Mouse (Mus musculus): ENCODE measurements around the gene Adgrf3. TPM values are rescaled to one million over a fixed set of nuclear protein-coding genes. Genes with fewer than 3 reads are reported as not detected.

Adgrf3 gene
- polyA plus RNA-seq, 1 experiment from 2014 or later: 0.11 TPM

DNA sequence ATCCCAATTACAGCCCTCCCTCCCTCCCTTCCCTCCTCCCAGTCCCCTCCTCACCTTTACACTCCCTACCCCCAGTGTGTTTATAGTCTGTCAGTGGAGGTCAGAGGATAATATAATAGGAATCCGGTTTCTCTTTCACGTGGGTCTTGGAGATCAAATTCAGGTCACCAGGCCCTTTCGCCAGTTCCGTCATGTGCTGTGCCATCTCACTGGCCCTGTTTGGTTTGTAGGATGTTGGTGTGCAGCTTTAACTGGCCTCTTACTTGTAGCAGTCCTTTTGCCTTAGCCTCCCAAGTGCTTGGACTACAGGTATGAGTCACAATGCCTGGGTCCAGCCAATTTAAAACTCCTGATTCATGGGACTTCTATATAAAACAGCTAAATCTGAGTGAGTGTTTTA lies 29.7 kb downstream of the Adgrf3 start:
- H3K9me3 ChIP-seq (ENCODE audit: low read depth, low read length): no peaks in the 10 kb centered on the region
- H3K36me3 ChIP-seq (ENCODE audit: insufficient read depth): peaks cover 90% of the 10 kb centered on the region
- H3K4me2 ChIP-seq: no peak overlapping the region
- H3K4me3 ChIP-seq (ENCODE audit: low read depth, low read length): no peak overlapping the region
- no peak for DNase-seq
- ATAC-seq (ENCODE audit: insufficient read depth): no peak
- no peaks in the 10 kb centered on the region for H3K4me1 ChIP-seq (ENCODE audit: insufficient read depth)
- H3K27ac ChIP-seq (ENCODE audit: low read depth): no peak overlapping the region
- TF ChIP-seq CTCF (IDR thresholded peaks at IDR 0.05; ENCODE audit: low read depth): no peak
- no peaks in the 10 kb centered on the region for H3K27me3 ChIP-seq (ENCODE audit: insufficient read depth, low read length)
- H3K9ac ChIP-seq: no peak overlapping the region
- WGBS: 42% methylated on average over 4 of the region's 4 CpGs

DNA sequence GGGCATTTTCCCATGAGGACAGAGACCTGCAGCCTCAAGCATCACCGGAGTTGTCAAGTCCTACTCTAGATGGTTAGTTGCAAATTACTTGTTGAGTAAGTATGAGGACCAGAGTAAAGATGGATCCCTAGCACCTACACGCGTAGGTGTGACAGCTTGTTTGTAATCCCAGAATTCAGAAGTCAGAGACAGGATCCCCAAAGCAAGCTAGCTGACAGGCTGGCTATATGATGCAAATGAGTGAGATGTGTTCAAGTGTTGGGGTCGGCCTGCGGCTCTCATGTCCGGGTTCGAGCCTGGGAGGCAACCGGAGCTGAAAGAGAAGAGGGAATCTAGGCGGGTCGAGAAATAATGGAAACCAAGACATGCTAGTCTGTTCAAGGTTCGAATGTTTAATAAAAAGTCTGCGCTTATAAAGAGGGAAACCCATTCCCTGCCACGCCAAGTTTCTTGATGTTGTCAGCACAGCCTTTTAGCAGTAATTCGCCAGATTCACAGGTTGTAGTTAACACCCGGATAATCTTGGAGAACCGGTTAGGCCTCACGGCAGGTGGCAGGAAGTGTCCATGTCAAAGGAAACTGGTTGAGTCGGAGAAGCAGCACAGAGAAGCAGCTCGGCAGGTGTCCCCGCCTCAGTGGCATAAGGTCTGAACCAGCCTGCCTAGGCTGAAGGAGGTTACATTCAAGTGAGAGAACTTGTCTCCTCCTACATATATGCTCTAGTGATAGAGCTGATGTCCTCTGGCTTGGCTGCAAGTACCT lies 32.4 kb downstream of the Adgrf3 start:
- WGBS: 41% methylated on average over 20 of the region's 20 CpGs
- Histone ChIP-seq H3K36me3 (ENCODE audit: insufficient read depth) (peaks cover 88% of the 10 kb centered on the region), H3K27me3 (ENCODE audit: insufficient read depth, low read length) (no peaks in the 10 kb centered on the region), H3K4me3 (ENCODE audit: low read depth, low read length) (no peak overlapping the region), H3K4me1 (ENCODE audit: insufficient read depth) (no peaks in the 10 kb centered on the region), H3K27ac (ENCODE audit: low read depth) (no peak overlapping the region), H3K4me2 (no peak overlapping the region), H3K9me3 (ENCODE audit: low read depth, low read length) (no peaks in the 10 kb centered on the region), H3K9ac (no peak overlapping the region)
- DNase-seq: peak; percentile 35
- TF ChIP-seq CTCF (IDR thresholded peaks at IDR 0.05; ENCODE audit: low read depth): no peak
- no peak for ATAC-seq (ENCODE audit: insufficient read depth)

DNA sequence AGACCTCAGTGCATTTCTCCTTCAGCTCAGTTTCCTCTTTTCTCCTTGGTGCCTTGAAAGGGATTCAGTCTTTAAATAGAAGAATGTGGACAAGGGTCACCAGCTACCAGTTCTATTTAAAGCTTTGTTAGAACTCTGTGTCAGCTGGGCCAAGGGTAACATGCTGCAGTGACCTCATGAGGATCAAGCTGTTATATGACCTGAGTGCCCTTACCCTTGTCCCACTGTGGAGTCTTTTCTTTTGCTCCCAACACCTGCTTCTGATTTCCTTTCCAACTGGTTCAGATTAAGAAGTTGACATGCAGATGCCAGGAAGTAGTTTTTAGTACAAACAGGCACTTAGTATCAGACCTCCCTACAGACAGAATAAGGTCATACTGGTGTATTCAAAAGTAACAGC lies 33.4 kb downstream of the Adgrf3 start:
- no peak for ATAC-seq (ENCODE audit: insufficient read depth)
- Histone ChIP-seq H3K36me3 (ENCODE audit: insufficient read depth) (peaks cover 85% of the 10 kb centered on the region), H3K27ac (ENCODE audit: low read depth) (no peak overlapping the region)

DNA sequence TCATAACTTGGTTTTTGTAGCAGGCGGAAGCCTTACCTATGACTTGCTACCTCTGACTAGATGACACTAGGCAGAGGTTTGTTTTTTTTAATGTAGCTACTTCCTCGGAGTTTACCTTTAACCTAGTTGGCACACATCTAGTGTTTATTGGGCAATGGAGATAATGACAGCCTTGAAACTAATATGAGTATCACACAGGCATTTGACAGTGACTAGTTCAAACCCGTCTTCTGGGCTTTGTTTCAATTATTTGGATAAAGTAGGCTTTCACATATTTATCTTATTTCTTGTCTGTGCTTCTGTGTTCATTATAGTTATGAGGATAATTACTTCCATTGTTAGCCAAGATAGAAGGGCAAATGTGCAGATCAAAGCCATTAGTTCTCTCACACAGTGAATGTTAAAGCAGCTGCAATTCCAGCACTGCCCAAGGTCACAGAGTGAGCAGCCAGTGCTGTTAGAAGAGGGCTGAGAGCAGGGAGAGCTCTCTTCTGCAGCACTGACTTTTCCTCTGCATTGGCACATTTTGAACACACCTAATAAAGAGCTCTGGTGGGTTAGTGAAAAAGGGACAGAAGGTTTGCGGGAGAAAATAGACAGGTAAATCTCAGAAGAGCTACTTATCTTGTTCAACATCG lies 35.1 kb downstream of the Adgrf3 start:
- H3K4me1 ChIP-seq (ENCODE audit: insufficient read depth): no peaks in the 10 kb centered on the region
- ATAC-seq (ENCODE audit: insufficient read depth) (no peak), DNase-seq (no peak)
- no peaks in the 10 kb centered on the region for H3K9me3 ChIP-seq (ENCODE audit: low read depth, low read length)
- no peak overlapping the region for H3K4me2 ChIP-seq
- 75% methylated on average over 5 of the region's 5 CpGs for WGBS
- H3K9ac ChIP-seq: no peak overlapping the region
- peaks cover 70% of the 10 kb centered on the region for H3K36me3 ChIP-seq (ENCODE audit: insufficient read depth)
- no peak for TF ChIP-seq CTCF (IDR thresholded peaks at IDR 0.05; ENCODE audit: low read depth)
- no peaks in the 10 kb centered on the region for H3K27me3 ChIP-seq (ENCODE audit: insufficient read depth, low read length)
- H3K4me3 ChIP-seq (ENCODE audit: low read depth, low read length): no peak overlapping the region
- no peak overlapping the region for H3K27ac ChIP-seq (ENCODE audit: low read depth)

More for the DNA sequence above, 33.4 kb downstream of the Adgrf3 start:
- TF ChIP-seq CTCF (IDR thresholded peaks at IDR 0.05; ENCODE audit: low read depth): no peak
- no peak for DNase-seq
- no peaks in the 10 kb centered on the region for H3K9me3 ChIP-seq (ENCODE audit: low read depth, low read length)
- H3K4me2 ChIP-seq: no peak overlapping the region
- H3K4me1 ChIP-seq (ENCODE audit: insufficient read depth): no peaks in the 10 kb centered on the region
- no peaks in the 10 kb centered on the region for H3K27me3 ChIP-seq (ENCODE audit: insufficient read depth, low read length)
- H3K9ac ChIP-seq: no peak overlapping the region
- H3K4me3 ChIP-seq (ENCODE audit: low read depth, low read length): no peak overlapping the region

DNA sequence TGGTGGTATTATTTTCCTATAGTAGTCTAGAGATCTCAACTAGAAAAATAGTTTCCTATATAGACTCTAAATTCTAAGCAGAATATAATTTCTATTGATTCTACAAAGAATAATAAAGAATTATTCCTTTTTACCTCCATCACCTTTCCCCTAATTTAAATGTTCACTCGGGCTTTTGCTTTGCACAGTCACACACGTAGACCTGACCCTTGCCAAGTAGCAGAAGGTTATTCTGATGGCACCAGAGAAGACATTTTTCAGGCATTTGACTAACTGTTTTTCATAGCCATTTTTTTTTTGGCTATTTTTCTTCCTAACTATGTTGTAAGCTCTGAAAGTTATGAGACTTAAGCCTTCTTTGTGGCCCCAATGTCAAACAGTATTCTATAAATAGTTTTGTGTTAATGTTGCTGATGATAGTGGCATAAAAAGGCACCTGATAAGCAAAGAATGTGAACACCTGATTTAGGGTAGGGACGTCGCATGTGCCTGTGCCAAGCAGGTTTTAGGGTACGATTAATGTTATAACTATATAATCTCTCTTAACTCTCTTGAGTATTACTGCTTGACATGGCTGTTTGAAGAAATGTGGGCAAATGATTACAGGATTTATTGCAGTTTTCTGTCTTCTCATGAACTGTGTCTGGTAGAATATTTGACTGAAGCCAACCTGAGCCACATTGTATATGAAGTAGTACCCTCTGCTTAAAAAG lies 40.1 kb downstream of the Adgrf3 start:
- H3K9ac ChIP-seq: no peak overlapping the region
- no peak overlapping the region for H3K27ac ChIP-seq (ENCODE audit: low read depth)
- 86% methylated on average over 5 of the region's 5 CpGs for WGBS
- no peak overlapping the region for H3K4me2 ChIP-seq
- no peak for TF ChIP-seq CTCF (IDR thresholded peaks at IDR 0.05; ENCODE audit: low read depth)
- H3K4me1 ChIP-seq (ENCODE audit: insufficient read depth): no peaks in the 10 kb centered on the region
- H3K4me3 ChIP-seq (ENCODE audit: low read depth, low read length): no peak overlapping the region
- ATAC-seq (ENCODE audit: insufficient read depth): no peak
- H3K9me3 ChIP-seq (ENCODE audit: low read depth, low read length): no peaks in the 10 kb centered on the region
- no peaks in the 10 kb centered on the region for H3K27me3 ChIP-seq (ENCODE audit: insufficient read depth, low read length)
- H3K36me3 ChIP-seq (ENCODE audit: insufficient read depth): peaks cover 41% of the 10 kb centered on the region
- no peak for DNase-seq

DNA sequence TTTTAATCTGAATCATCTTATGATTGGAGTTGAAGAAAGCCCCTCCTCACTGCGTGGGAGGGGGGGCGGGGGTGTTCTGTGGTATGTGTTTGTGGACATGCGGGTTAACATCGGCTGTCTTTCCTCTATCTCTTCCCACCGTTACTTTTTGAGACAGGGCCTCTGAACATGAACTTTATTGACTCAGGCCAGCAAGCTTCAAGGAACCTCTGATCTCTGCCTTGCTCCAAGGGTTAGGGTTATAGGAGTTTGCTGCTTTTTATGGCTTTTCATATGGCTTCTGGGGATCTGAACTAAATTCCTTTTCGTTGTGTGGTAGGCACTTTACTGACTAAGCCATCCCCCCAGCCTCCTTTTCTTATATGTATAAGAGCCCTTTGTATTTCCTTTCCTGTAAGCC lies 43.2 kb downstream of the Adgrf3 start:
- Histone ChIP-seq H3K9ac (no peak overlapping the region), H3K4me3 (ENCODE audit: low read depth, low read length) (no peak overlapping the region), H3K36me3 (ENCODE audit: insufficient read depth) (peaks cover 15% of the 10 kb centered on the region; the same call in 1 of the 2 replicates), H3K4me2 (no peak overlapping the region), H3K27me3 (ENCODE audit: insufficient read depth, low read length) (no peaks in the 10 kb centered on the region), H3K4me1 (ENCODE audit: insufficient read depth) (no peaks in the 10 kb centered on the region), H3K27ac (ENCODE audit: low read depth) (no peak overlapping the region), H3K9me3 (ENCODE audit: low read depth, low read length) (no peaks in the 10 kb centered on the region)
- ATAC-seq (ENCODE audit: insufficient read depth) (no peak), DNase-seq (no peak)
- no peak for TF ChIP-seq CTCF (IDR thresholded peaks at IDR 0.05; ENCODE audit: low read depth)
- WGBS: 67% methylated on average over 6 of the region's 6 CpGs

DNA sequence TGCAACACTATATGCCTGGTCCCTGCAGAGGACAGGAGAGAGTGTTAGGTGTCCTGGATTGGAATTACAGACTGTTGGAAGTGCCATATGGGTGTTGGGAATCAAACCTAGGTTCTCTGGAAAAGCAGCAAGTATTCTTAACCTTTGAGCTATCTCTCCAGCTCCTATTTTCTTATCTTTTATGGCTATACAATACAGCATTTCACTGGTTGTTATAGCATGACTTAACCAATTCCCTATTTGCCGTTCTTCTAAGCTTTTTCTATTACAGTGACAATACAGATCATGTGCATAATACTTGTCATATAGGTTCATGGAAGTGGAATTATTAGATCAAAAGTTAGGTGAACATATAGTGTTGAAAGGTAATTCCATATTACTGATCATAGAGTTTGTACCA lies 43.7 kb downstream of the Adgrf3 start:
- 92% methylated on average over 1 of the region's 1 CpGs for WGBS
- Histone ChIP-seq H3K36me3 (ENCODE audit: insufficient read depth) (peaks cover 15% of the 10 kb centered on the region; the same call in 1 of the 2 replicates), H3K9me3 (ENCODE audit: low read depth, low read length) (no peaks in the 10 kb centered on the region), H3K4me2 (no peak overlapping the region), H3K4me3 (ENCODE audit: low read depth, low read length) (no peak overlapping the region), H3K9ac (no peak overlapping the region), H3K4me1 (ENCODE audit: insufficient read depth) (no peaks in the 10 kb centered on the region; the same call in 1 of the 2 replicates), H3K27ac (ENCODE audit: low read depth) (no peak overlapping the region), H3K27me3 (ENCODE audit: insufficient read depth, low read length) (no peaks in the 10 kb centered on the region)
- no peak for DNase-seq
- no peak for ATAC-seq (ENCODE audit: insufficient read depth)
- no peak for TF ChIP-seq CTCF (IDR thresholded peaks at IDR 0.05; ENCODE audit: low read depth)

Data from lung, embryonic 14.5 days (tissue).